In genomic region chr5:24326842-24327417, GRCm38 (mm10) we compare ENCODE assay signal across 10 mouse cellular contexts. TPM values are rescaled to one million over a fixed set of nuclear protein-coding genes. Genes with fewer than 3 reads are reported as not detected.
DNase-seq lines count a peak whose midpoint lies in the region; TF ChIP-seq lines count a peak whose summit lies in the region.
"Had no signal": no experiment of that assay in that cellular context is flagged by ENCODE, and none has a peak within 500 bp of the region (broad histone marks: within the 10 kb centered on the region; RNA-seq: fewer than 3 reads in every experiment).

No protein-coding gene starts in this region.

- DNase-seq in adrenal gland, adult (ENCODE audit: inconsistent age in 2 of 2, low spot score in 1 of 2), result peak; percentile 60 to 79
- DNase-seq in adrenal gland, adult 18-20 months (ENCODE audit: low spot score in 2 of 2), result no peak
- DNase-seq in lung, adult 18-20 months, result peak; percentile 33 to 44
- DNase-seq in lung, adult 2 months, result no peak
- DNase-seq in heart, embryonic 10.5 days (ENCODE audit: low spot score), result no peak
- DNase-seq in lung, postnatal 10 days, result peak; percentile 78
- no peak for DNase-seq in layer of hippocampus, adult 9-10 months (ENCODE audit: low spot score)
- DNase-seq in c-Kit-positive CD71-positive TER-119-positive erythroid progenitor cells, embryonic 14.5 days (ENCODE audit: low spot score), result no peak

- peak overlapping the region; percentile 49 for H3K27ac ChIP-seq in heart, embryonic 10.5 days
- H3K27ac ChIP-seq: limb, embryonic 12.5 days; midbrain, embryonic 13.5 days had no signal

- peaks cover 31% of the 10 kb centered on the region for H3K27me3 ChIP-seq in heart, embryonic 10.5 days (ENCODE audit: insufficient read depth, poor library complexity, severe bottlenecking)

- TF ChIP-seq CTCF in lung, adult 2 months (IDR thresholded peaks at IDR 0.05; ENCODE audit: insufficient read depth, low read length), result no peak

- TF ChIP-seq POLR2A in lung, adult 2 months (IDR thresholded peaks at IDR 0.05; ENCODE audit: borderline replicate concordance, extremely low read depth, low read depth, low read length), result no peak

- peaks cover 82% of the 10 kb centered on the region for H3K36me3 ChIP-seq in heart, embryonic 10.5 days

- WGBS in lung, adult 2 months, result 36% methylated on average over 4 of the region's 4 CpGs
- WGBS in heart, embryonic 10.5 days, result 68% methylated on average over 4 of the region's 4 CpGs

- peaks cover 10% of the 10 kb centered on the region for H3K4me1 ChIP-seq in lung, adult 2 months (ENCODE audit: control insufficient read depth, insufficient read depth, low read length)
- peaks cover 92% of the 10 kb centered on the region for H3K4me1 ChIP-seq in heart, embryonic 10.5 days

- no peaks in the 10 kb centered on the region for H3K9me3 ChIP-seq in heart, embryonic 10.5 days
- H3K9me3 ChIP-seq: limb, embryonic 12.5 days; midbrain, embryonic 13.5 days had no signal

- no peak overlapping the region for H3K4me3 ChIP-seq in lung, adult 2 months (replicated peaks; ENCODE audit: extremely low read depth, low read depth, low read length)
- H3K4me3 ChIP-seq in heart, embryonic 10.5 days, result no peak overlapping the region
- H3K4me3 ChIP-seq: limb, embryonic 12.5 days; midbrain, embryonic 13.5 days had no signal

RNA-seq across cellular contexts. Expression of gene Kcnh2, which starts 24.5 kb away (rescaled TPM):
- 10 to 100 TPM; 13.1 to 15.5 TPM for total RNA-seq in adrenal gland, adult 18-20 months (2021)
- polyA plus RNA-seq in lung, adult 2 months (2012; rRNA removed), result 29.5 and 37.1 TPM in 2 replicates
- 28.8 and 32.2 TPM in 2 replicates for polyA plus RNA-seq in heart, embryonic 10.5 days (2016; fragmentation: Nextera tagmentation; extraction: Ambion mirVana)

RNA-seq across cellular contexts. Expression of gene Nos3, which starts 37.7 kb away (rescaled TPM):
- 10 to 100 TPM in 1 of 2 experiments, 1 to 10 TPM in 1; 9.1 to 16.3 TPM for total RNA-seq in adrenal gland, adult 18-20 months (2021)
- polyA plus RNA-seq in lung, adult 2 months (2012; rRNA removed), result 21.0 and 28.2 TPM in 2 replicates
- polyA plus RNA-seq in heart, embryonic 10.5 days (2016; fragmentation: Nextera tagmentation; extraction: Ambion mirVana), result 23.2 and 40.8 TPM in 2 replicates

Comparison
In these comparisons a context has a peak if more than half of its experiments do, and no peak if none do; other contexts are left out.
1. DNase-seq: peak in adrenal gland, adult (2 of 2), lung, adult 18-20 months (2 of 2) and lung, postnatal 10 days (single experiment); none in adrenal gland, adult 18-20 months (0 of 2), lung, adult 2 months (single experiment), heart, embryonic 10.5 days (single experiment), layer of hippocampus, adult 9-10 months (single experiment) and c-Kit-positive CD71-positive TER-119-positive erythroid progenitor cells, embryonic 14.5 days (single experiment).